Mouse (Mus musculus) liver, embryonic 12.5 days (tissue): ENCODE data around the gene Cdk6. TPM values are rescaled to one million over a fixed set of nuclear protein-coding genes. Genes with fewer than 3 reads are reported as not detected.
A peak's percentile ranks its signal among the peaks of the same experiment; 100 is the strongest.

ENCODE experiments used
- ATAC-seq: fragments of 200-750 bp; cut with Nextera tagmentation; 2 replicates; pipeline ENCODE4 v1.8.0; 2017; ENCODE audit warnings: moderate number of reproducible peaks, mild to moderate bottlenecking, moderate library complexity
- H3K27ac ChIP-seq: fragments of 300-500 bp; sonication (generic); 2 replicates; pipeline ENCODE4 v1.5.1; 2016; ENCODE audit warnings: mild to moderate bottlenecking
- H3K27me3 ChIP-seq: fragments of 300-500 bp; sonication (generic); replicated peaks from 2 replicates; pipeline ENCODE4 v1.6.1; 2016; ENCODE audit warnings: mild to moderate bottlenecking, moderate library complexity
- H3K36me3 ChIP-seq: fragments of 300-500 bp; sonication (generic); 2 replicates; pipeline ENCODE4 v1.6.1; 2016; ENCODE audit warnings: mild to moderate bottlenecking, moderate library complexity
- H3K4me1 ChIP-seq: fragments of 300-500 bp; sonication (generic); 2 replicates; pipeline ENCODE4 v1.6.1; 2016
- H3K4me2 ChIP-seq: fragments of 300-500 bp; sonication (generic); 2 replicates; pipeline ENCODE4 v1.6.1; 2016; ENCODE audit warnings: mild to moderate bottlenecking, moderate library complexity
- H3K4me3 ChIP-seq: fragments of 300-500 bp; sonication (generic); 2 replicates; pipeline ENCODE4 v1.5.1; 2016; ENCODE audit warnings: mild to moderate bottlenecking, moderate library complexity
- H3K9ac ChIP-seq: fragments of 300-500 bp; sonication (generic); 2 replicates; pipeline ENCODE4 v1.6.1; 2016; ENCODE audit warnings: mild to moderate bottlenecking, moderate library complexity
- H3K9me3 ChIP-seq: fragments of 300-500 bp; sonication (generic); replicated peaks from 2 replicates; pipeline ENCODE4 v1.6.1; 2016; ENCODE audit warnings: mild to moderate bottlenecking, moderate library complexity
- WGBS: fragments of 180-500 bp; shearing (Covaris S2); methylation state at CpG from one replicate; pipeline ENCODE4 v1.1.7; 2016; ENCODE audit not compliant: insufficient replicate concordance; 5-methylcytosine and 5-hydroxymethylcytosine counted together
- polyA plus RNA-seq: library from polyadenylated mRNA; unstranded; fragments of >200 nt; fragmentation: Nextera tagmentation; extraction: Ambion mirVana; gene quantifications from 2 replicates; pipeline ENCODE4 v1.2.1, GENCODE M21; 2016

Cdk6 gene
- polyA plus RNA-seq, 1 experiment from 2014 or later, result 40.1 TPM

GRCm38 (mm10) chr5:3494452-3495187 is 153.3 kb downstream of the Cdk6 start:
- no peak overlapping the region for H3K27ac ChIP-seq

GRCm38 (mm10) chr5:3497505-3497925 is 156.2 kb downstream of the Cdk6 start:
- Histone ChIP-seq H3K27ac (0 out of 2 replicates have a peak overlapping the region, but pooled peaks have one; percentile 27), H3K4me2 (no peak overlapping the region)
- 32% methylated on average over 5 of the region's 5 CpGs for WGBS

More at GRCm38 (mm10) chr5:3494452-3495187, 153.3 kb downstream of the Cdk6 start:
- no peaks in the 10 kb centered on the region for H3K9me3 ChIP-seq
- H3K4me1 ChIP-seq, result peaks cover 30% of the 10 kb centered on the region
- no peak overlapping the region for H3K4me3 ChIP-seq
- no peak overlapping the region for H3K4me2 ChIP-seq
- 65% methylated on average over 8 of the region's 8 CpGs for WGBS
- no peaks in the 10 kb centered on the region for H3K27me3 ChIP-seq
- no peak overlapping the region for H3K9ac ChIP-seq
- peak; percentile 44; the same call in 1 of the 2 replicates for ATAC-seq
- H3K36me3 ChIP-seq, result peaks cover 19% of the 10 kb centered on the region

GRCm38 (mm10) chr5:3500298-3500697 is 159.0 kb downstream of the Cdk6 start:
- no peak overlapping the region for H3K4me3 ChIP-seq
- H3K4me2 ChIP-seq, result no peak overlapping the region
- H3K4me1 ChIP-seq, result peaks cover 67% of the 10 kb centered on the region
- no peaks in the 10 kb centered on the region for H3K36me3 ChIP-seq
- no peaks in the 10 kb centered on the region for H3K27me3 ChIP-seq
- 68% methylated on average over 5 of the region's 5 CpGs for WGBS
- no peak for ATAC-seq
- peak overlapping the region; percentile 43; the same call in 1 of the 2 replicates for H3K27ac ChIP-seq
- no peaks in the 10 kb centered on the region for H3K9me3 ChIP-seq
- H3K9ac ChIP-seq, result no peak overlapping the region

More at GRCm38 (mm10) chr5:3497505-3497925, 156.2 kb downstream of the Cdk6 start:
- Histone ChIP-seq H3K27me3 (no peaks in the 10 kb centered on the region), H3K36me3 (peaks cover 16% of the 10 kb centered on the region), H3K9me3 (no peaks in the 10 kb centered on the region), H3K9ac (no peak overlapping the region), H3K4me1 (peaks cover 46% of the 10 kb centered on the region), H3K4me3 (no peak overlapping the region)
- ATAC-seq, result no peak

- Histone ChIP-seq H3K27me3 (no peaks in the 10 kb centered on the region), H3K4me3 (no peak overlapping the region), H3K9ac (no peak overlapping the region), H3K9me3 (no peaks in the 10 kb centered on the region), H3K36me3 (no peaks in the 10 kb centered on the region), H3K4me1 (peaks cover 66% of the 10 kb centered on the region), H3K27ac (peak overlapping the region; percentile 63), H3K4me2 (peak overlapping the region; percentile 37)
- no peak for ATAC-seq
- 46% methylated on average over 8 of the region's 8 CpGs for WGBS
Observed at GRCm38 (mm10) chr5:3500957-3501563, 159.8 kb downstream of the Cdk6 start.

GRCm38 (mm10) chr5:3501564-3502001 is 160.3 kb downstream of the Cdk6 start:
- H3K4me1 ChIP-seq, result peaks cover 61% of the 10 kb centered on the region
- no peak overlapping the region for H3K9ac ChIP-seq
- H3K9me3 ChIP-seq, result no peaks in the 10 kb centered on the region
- peak overlapping the region; percentile 37 for H3K4me2 ChIP-seq
- H3K27ac ChIP-seq, result peak overlapping the region; percentile 63
- H3K27me3 ChIP-seq, result no peaks in the 10 kb centered on the region
- 22% methylated on average over 8 of the region's 8 CpGs for WGBS
- no peak overlapping the region for H3K4me3 ChIP-seq
- H3K36me3 ChIP-seq, result no peaks in the 10 kb centered on the region
- peak; percentile 46 for ATAC-seq

- Histone ChIP-seq H3K27ac (peak overlapping the region; percentile 64), H3K4me2 (no peak overlapping the region; the same call in 1 of the 2 replicates), H3K4me1 (peaks cover 49% of the 10 kb centered on the region), H3K36me3 (peaks cover 6% of the 10 kb centered on the region; the same call in 1 of the 2 replicates), H3K27me3 (no peaks in the 10 kb centered on the region), H3K4me3 (no peak overlapping the region), H3K9ac (no peak overlapping the region), H3K9me3 (no peaks in the 10 kb centered on the region)
- ATAC-seq, result peak; percentile 53
- 37% methylated on average over 11 of the region's 11 CpGs for WGBS
Observed at GRCm38 (mm10) chr5:3502610-3503350, 161.5 kb downstream of the Cdk6 start.

- no peak for ATAC-seq
- Histone ChIP-seq H3K9ac (no peak overlapping the region), H3K36me3 (peaks cover 6% of the 10 kb centered on the region; the same call in 1 of the 2 replicates), H3K4me3 (no peak overlapping the region), H3K4me1 (peaks cover 45% of the 10 kb centered on the region), H3K9me3 (no peaks in the 10 kb centered on the region), H3K4me2 (no peak overlapping the region), H3K27me3 (no peaks in the 10 kb centered on the region), H3K27ac (peak overlapping the region; percentile 64)
- WGBS, result 58% methylated on average over 4 of the region's 4 CpGs
Observed at GRCm38 (mm10) chr5:3503373-3503772, 162.1 kb downstream of the Cdk6 start.

GRCm38 (mm10) chr5:3503836-3504323 is 162.6 kb downstream of the Cdk6 start:
- WGBS, result 64% methylated on average over 9 of the region's 9 CpGs
- Histone ChIP-seq H3K9ac (no peak overlapping the region), H3K4me3 (no peak overlapping the region), H3K27ac (no peak overlapping the region), H3K4me1 (peaks cover 45% of the 10 kb centered on the region), H3K27me3 (no peaks in the 10 kb centered on the region), H3K9me3 (no peaks in the 10 kb centered on the region), H3K4me2 (no peak overlapping the region), H3K36me3 (peaks cover 6% of the 10 kb centered on the region; the same call in 1 of the 2 replicates)
- ATAC-seq, result no peak

GRCm38 (mm10) chr5:3504453-3504852 is 163.2 kb downstream of the Cdk6 start:
- no peak for ATAC-seq
- H3K4me2 ChIP-seq, result no peak overlapping the region
- peaks cover 49% of the 10 kb centered on the region for H3K4me1 ChIP-seq
- no peak overlapping the region for H3K4me3 ChIP-seq
- H3K9ac ChIP-seq, result no peak overlapping the region
- H3K27ac ChIP-seq, result no peak overlapping the region
- no peaks in the 10 kb centered on the region for H3K9me3 ChIP-seq
- 45% methylated on average over 4 of the region's 4 CpGs for WGBS
- H3K36me3 ChIP-seq, result peaks cover 6% of the 10 kb centered on the region; the same call in 1 of the 2 replicates
- H3K27me3 ChIP-seq, result no peaks in the 10 kb centered on the region

GRCm38 (mm10) chr5:3505553-3505952 is 164.3 kb downstream of the Cdk6 start:
- 38% methylated on average over 2 of the region's 2 CpGs for WGBS

GRCm38 (mm10) chr5:3508480-3509381 is 167.4 kb downstream of the Cdk6 start:
- Histone ChIP-seq H3K27ac (no peak overlapping the region), H3K36me3 (peaks cover 9% of the 10 kb centered on the region; the same call in 1 of the 2 replicates), H3K4me1 (peaks cover 37% of the 10 kb centered on the region), H3K9me3 (no peaks in the 10 kb centered on the region), H3K27me3 (no peaks in the 10 kb centered on the region), H3K4me2 (no peak overlapping the region), H3K9ac (no peak overlapping the region), H3K4me3 (no peak overlapping the region)
- WGBS, result 64% methylated on average over 7 of the region's 7 CpGs
- ATAC-seq, result no peak

More at GRCm38 (mm10) chr5:3505553-3505952, 164.3 kb downstream of the Cdk6 start:
- no peak overlapping the region for H3K27ac ChIP-seq
- H3K4me2 ChIP-seq, result no peak overlapping the region
- no peaks in the 10 kb centered on the region for H3K9me3 ChIP-seq
- H3K27me3 ChIP-seq, result no peaks in the 10 kb centered on the region
- no peak overlapping the region for H3K4me3 ChIP-seq
- H3K36me3 ChIP-seq, result peaks cover 6% of the 10 kb centered on the region; the same call in 1 of the 2 replicates
- H3K4me1 ChIP-seq, result peaks cover 46% of the 10 kb centered on the region
- no peak for ATAC-seq
- no peak overlapping the region for H3K9ac ChIP-seq
